Mouse (Mus musculus) cortical plate, adult 2 months (tissue): ENCODE data around the gene Slc25a17.

Experiments
- CTCF ChIP-seq: fragments of 200-500 bp; IDR thresholded peaks from 2 replicates; pipeline ENCODE4 v1.5.1; 2011; ENCODE audit warnings: mild to moderate bottlenecking, control low read depth, low read length; ENCODE audit not compliant: insufficient read depth; ENCODE audit errors: extremely low read depth
- POLR2A ChIP-seq: fragments of 200-500 bp; IDR thresholded peaks from 2 replicates; pipeline ENCODE4 v1.6.1; 2011; ENCODE audit warnings: mild to moderate bottlenecking, low read length, control low read depth; ENCODE audit not compliant: insufficient read depth; ENCODE audit errors: extremely low read depth

DNA sequence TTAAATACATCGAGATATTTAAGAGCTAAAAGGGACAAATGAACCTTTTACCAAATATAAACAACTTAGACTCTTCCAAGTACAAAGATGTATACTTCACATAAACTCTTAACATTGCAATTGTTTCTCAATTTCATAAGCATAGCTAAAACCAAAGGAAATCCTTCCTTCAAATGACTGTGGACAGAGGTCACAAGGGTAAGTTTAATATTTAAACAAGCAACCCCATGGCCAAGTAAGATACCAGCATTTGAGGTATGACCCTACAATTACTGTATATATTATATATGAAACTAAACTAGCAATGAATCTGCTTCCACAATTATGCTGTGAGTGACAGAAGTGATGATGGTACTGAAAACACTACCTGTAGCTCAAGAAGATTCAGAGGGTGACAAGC is 3.7 kb upstream of the Slc25a17 start:
- no peak for TF ChIP-seq CTCF
- TF ChIP-seq POLR2A = no peak
